Mouse (Mus musculus): ENCODE data around the gene Spink4.
A peak's percentile ranks its signal among the peaks of the same experiment; 100 is the strongest.
"Not testable (repeated sequence)": the region's sequence is repeated elsewhere in the genome, so short reads cannot be mapped to it uniquely, and the experiment has no call there.

Spink4 gene

DNA sequence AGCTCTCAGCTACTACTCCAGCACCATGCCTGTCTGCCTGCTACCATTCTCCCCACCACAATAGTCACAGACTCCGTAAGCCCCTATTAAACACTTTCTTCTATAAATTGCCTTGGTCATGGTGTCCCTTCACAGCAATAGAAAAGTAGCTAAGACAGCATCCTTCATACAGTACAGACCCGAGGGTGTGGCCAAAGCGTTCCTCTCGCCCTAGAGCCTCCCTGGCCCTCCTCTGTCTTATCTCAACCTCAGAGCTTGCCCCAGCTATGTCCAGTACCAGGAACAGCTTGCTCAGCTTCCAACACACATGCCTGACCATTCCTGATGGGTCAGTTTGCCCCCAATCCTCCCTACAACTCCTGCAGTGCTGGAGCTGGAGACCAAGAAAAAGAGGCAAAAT, 19.2 kb upstream of the Spink4 start:
- DNase-seq (ENCODE audit: low spot score in 2 of 2), result no peak

DNA sequence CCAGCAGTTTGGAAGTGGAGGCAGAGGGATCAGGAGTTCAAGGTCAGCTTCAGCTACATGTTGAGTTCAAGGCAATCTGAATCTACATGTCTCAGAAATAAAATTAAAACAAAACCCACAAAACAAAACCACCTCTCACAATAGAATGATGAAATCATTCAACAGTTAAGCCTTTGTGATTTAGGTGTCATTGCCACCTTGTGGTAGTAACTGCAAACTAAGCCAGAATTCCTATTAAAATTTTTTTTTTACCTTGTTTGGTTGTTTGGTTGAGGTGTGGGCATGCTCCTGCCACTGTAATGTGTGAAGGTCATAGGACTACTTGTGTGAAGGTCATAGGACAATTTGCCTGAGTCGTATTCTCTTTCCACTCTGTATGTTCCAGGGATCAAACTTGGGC, 13.6 kb upstream of the Spink4 start:
- DNase-seq (ENCODE audit: low spot score in 2 of 2), result no peak

DNA sequence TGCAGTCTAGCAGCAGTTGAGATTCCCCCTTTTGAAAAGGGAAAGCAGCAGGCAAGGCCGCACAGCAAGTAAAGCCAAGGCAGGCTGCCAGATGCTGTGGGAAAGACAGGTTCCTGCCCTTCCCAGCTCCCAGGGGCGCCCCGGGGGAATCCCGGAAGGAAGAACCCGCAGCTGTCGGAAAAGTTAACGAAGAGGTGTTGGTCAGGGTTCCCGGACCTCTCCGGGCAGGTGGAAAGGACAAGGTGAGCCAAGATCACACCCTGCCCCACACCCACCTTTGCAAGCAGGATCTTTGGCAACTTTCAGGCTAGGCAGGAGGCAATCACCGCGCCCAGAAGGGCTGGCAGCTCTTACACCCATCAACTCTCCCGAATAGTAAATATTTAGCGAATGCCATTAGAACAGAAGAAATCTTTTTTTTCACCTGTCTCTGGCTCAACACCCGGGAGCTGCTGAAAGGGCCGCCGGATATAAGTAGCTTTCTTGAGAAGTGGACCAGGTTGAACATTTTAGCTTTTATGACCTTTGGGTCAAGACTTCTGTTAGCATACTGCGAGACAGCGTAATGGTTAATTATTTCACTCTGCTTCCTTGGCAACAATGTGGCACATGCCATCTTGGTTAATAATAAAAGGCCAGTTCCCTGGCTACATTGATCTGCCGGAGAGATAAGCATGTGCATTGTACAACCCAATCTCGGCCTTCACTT, 11.4 kb upstream of the Spink4 start:
- no peak for DNase-seq (ENCODE audit: low spot score in 2 of 2)

DNA sequence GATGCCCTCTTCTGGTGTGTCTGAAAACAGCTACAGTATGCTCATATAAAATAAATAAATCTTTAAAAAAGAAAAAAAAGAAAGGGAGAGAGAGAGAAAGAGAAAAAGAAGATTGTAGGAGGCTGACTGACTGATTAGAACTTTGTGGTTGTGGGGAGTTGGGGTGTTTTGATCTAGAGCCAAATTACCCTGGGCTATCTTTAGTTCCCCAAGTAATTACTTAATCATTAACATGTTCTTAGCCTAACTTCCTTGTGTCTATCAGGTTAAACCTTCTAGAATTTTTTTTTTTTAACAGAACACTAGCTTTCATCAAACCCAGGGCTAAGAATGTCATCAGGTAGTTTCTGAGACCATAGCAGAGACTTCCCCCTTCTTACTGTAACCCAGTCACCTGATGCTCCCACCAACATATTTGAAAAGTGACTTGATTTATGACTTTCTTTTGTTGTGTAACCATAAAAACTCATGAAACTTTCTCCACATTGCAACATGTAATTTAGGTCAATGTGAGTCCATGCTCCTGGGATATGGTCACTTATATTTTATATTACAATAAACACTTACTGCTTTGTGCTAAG, 5.5 kb upstream of the Spink4 start:
- no peak for DNase-seq (ENCODE audit: low spot score in 2 of 2)

DNA sequence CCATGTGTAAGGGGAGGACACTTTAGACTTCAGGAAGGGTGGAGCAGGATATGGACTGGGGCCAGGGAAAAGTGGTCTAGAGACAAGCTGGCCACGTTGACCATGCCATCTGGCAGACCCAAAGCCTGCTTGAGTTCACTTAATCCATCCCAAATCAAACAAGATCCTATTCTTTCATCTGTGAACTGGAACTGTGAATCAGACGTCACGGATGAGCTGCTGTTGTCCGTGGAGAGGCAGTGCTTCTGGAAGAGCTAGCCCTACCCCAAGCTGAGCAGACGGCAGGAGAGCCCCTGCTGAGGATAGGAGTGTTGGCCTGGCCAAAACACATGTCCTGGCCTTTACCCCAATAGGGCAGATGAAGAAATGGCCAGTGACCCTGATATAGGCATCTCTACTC, 3.9 kb upstream of the Spink4 start:
- no peak for DNase-seq (ENCODE audit: low spot score in 2 of 2)

DNA sequence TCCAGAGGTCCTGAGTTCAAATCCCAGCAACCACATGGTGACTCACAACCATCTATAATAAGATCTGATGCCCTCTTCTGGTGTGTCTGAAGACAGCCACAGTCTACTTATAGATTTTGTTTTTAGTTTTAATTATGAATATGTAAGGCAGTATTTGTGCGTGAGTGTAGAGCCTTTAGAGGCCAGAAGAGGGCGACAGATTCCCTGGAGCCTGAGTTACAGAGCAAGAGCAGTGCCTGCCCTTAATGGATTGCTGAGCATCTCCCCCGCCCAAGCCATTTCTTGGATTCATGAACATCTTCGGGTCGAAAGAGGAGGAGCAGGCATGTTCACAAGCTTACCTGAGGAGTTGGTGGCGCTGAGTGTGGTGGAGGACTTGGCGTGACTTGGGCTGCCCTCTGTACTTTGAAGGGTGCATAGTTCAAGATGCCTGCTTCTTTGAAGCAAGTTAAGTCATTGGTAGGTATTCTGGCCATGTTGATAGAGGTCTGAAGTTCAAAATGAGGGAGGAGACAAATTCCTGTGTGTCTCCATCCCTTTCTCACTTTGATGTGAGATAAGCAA, 3.2 kb upstream of the Spink4 start:
- no peak for DNase-seq (ENCODE audit: low spot score in 2 of 2)

DNA sequence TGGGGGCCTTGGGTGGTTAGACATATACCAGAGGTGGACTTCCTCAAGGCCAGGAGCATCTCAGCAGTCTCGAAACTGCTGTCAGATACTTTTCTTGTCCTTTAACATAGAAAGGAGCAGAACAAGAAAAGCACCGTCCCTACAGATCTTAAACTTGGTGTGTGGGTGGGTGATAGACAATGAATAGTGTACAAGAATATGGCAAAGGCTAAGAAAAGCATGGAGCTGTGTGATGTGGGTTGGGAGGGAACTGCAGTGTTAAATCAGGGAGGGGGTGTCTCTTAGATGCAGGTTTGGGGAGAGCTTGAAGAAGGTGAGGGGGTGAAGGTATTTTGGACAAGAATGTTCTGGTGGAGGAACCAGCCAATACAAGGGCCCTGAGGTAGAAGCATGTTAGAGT, 724 bp downstream of the Spink4 start:
- DNase-seq (ENCODE audit: low spot score in 2 of 2), result peak; percentile 14 to 30

DNA sequence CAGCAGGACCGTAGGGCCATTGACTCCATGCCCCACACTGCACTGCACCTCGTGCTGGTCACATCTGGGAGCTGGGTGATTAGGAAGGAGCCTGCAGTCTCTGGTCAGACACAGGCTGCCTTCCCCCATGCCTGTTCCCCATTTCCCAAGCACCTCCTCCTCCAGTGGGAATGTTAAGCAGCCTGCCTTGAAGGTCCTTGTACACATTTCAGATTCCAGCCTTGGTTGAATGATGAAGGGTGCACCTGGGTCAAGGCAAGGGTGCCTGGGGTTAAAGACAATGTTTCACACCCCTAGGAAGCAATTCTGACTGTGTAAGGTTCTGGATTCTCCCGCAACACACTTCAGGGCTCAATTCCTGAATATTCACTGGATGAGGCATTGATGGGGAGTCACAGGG, 1.4 kb downstream of the Spink4 start:
- DNase-seq (ENCODE audit: low spot score in 2 of 2), result no peak

DNA sequence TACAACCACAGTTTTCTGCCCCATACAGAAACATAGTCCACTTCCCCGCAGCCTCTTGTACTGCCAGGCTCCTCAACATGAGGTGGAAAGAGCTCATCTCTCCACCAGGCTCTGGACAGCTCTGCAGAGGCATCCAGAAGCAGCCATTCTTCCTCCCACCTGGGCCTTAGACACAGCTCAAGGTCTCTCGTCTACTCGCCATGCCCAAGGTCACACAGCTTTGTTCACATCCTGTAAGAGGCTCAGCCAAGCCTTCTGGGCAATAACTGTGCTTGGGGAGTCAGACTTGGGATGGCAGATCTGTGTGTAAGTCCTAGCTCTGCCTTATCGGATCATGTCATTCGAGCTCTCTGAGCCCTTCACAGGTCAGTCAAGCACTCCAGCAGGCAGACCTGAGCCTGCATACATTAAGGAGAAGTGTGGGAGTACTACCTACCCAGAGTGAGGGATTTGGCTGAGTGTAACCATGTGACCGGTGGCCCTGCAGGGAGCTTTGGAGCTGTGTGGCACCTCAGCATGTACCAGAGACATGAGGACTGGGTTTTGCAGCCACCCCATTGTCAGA, 3.3 kb downstream of the Spink4 start:
- no peak for DNase-seq (ENCODE audit: low spot score in 2 of 2)

DNA sequence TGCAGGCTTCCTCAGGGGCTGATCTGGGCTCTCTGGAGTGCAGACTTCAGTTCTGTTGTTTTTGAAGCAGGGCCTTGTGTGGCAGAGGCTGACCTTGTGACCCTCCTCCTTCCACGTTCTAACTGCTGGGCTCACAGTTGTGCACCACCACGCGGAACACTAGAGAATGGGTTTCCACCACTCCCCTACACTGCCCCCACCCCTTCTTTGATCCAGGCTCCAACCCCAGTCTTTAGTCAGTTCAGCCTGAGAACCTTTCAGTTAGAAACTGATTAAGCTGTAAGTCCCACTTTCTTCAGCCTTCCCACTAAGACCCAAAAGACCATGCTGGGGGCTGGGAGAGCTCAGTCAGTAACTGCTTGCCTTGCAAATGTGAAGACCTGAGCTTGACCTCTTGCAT, 5.7 kb downstream of the Spink4 start:
- no peak for DNase-seq (ENCODE audit: low spot score in 2 of 2)

DNA sequence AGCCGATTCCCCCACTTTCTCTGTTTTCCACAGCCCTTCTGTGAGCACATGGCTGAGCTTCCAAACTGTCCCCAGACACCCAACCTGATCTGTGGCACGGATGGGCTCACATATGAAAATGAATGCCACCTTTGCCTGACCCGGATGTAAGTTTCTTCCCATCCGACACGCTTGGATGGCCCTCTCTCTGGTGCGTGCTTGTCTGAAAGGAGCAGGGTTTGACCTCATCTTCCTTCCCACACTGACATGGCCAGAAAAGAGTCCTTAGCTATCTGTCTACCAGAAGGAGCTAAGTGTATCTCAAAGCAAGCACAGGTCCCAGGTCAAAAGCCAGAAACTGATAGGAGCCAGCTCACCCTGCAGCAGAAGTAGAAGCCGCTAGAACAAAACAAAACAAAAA, 9.2 kb downstream of the Spink4 start:
- no peak for DNase-seq (ENCODE audit: low spot score in 2 of 2)

DNA sequence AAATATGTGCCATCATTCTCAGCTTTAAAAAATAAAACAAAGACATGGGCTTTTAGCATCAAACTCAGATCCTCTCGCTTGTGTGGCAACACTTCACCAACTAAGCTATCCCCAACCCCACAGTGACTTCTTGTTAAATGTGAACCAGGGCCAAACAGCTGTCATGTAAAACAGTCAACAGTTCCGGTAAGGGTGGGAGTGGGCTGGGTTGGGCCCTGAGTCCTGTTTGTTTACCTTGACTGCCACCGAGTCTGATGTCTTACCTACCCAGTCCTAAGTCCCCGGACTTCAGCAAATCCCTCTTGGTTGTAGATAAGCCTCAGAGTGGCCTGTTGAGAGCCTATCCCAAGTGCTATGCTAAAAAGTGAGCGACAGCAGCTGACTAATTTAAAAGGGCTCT, 13.8 kb downstream of the Spink4 start:
- no peak for DNase-seq (ENCODE audit: low spot score in 2 of 2)

DNA sequence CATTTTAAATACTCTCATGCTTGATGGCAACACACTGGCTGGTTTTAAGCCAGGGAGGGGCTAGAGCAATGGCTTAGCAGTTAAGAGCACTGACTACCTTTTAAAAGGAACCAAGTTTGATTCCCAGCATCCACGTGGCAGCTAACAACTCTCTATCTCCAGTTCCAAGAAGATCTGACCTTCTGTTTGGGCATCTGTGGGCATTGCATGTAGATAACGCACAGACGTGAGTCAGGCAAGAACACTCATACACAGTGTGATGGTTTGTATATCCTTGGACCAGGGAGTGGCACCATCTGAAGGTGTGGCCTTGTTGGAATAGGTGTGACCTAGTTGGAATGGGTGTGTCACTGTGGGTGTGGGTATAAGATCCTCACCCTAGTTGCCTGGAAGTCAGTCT, 14.5 kb downstream of the Spink4 start:
- DNase-seq (ENCODE audit: low spot score in 2 of 2), result not testable (repeated sequence)

DNA sequence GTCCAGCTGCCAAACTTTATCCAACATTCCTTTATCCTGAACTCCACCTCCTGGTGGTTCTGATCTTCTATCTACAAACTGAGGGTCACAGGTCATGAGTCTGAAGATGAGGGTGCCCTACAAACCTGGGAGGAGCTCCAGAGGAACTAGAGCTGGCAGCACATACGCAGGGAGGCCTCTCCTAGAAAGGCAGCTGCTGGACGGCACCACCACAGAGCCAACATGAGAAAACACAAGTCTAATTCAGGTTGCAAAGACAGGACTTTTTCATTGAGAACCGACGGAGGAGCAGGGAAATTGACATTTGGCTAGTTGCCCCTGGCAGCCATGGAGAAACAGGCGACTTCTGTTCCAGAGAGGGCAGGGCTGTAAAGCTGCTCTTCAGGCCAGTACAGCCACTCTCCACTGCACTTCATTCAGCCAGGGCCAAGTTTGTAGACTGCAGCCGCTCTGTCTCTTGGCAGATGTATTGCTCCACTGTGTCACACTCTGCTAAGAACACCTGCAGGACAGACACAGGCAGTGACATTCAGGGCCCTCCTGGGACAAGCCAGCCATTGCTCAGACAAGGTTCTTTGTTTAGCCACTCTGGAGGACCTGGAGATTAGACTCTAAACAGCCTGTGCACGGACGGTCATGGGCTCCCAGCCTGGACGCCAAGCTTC, 16.5 kb downstream of the Spink4 start:
- DNase-seq (ENCODE audit: low spot score in 2 of 2), result peak in 1 of 2 experiments; percentile 51

DNA sequence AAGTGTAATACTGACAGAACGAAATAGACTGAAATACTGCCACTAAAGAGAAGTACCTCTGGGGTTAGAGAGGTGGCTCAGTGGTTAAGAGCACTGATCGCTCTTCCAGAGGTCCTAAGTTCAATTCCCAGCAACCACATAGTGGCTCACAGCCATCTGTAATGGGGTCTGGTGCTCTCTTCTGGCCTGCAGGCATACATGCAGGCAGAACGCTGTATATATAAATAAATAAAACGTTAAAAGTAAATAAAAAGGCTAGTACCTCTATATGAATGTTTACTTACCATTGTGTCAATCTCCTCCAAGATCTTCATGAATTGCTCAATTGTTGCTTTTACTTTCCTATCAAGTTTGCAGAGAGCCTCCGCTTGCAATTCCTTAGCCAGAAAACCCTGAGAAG, 18.9 kb downstream of the Spink4 start:
- no peak for DNase-seq (ENCODE audit: low spot score in 2 of 2)

DNA sequence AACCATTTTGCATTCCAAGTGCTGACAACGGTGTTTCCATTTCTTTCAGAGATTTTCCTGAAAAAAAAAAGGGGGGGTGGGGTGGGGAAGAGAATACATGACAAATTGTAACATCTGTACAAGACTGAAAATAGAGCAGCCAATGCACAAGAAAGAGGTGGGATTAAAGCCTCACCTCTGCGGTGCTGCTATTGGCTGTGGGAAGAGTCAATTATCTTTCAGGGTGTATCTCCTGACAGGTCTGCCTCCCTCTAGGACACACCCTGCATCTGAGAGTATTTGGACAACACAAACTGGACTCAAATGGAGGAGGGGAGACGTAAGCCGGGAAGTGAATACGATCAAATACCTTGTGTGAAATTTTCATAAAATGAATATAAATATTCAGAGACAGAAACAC, 23.8 kb downstream of the Spink4 start:
- DNase-seq (ENCODE audit: low spot score in 2 of 2), result no peak

DNA sequence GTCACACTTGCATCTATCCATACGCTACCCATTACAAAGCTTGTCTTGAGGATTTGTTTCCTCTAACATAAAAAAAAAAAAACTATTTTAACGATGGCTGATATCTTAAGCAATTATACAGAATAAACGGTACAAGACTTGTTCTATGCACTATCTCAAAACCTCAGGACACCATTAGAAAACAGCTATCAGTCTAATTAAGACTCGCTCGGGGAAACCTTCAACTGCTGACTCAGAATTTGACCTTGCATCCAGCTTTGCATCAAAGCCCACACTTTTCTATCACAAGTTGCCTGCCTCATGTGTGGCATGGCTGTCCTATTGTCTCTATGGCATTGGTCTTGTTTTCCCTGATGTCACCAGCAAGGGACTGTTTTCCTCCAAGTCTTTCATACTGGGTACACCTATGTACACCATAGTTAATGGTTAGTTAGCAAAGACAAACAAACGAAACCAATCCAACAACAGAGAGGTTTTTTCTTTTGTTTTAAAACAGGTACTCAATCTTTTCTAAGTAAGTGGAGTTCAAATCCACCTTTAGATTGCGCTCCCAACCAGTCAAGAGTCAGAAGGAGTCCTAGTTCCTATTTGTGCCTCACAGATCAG, 26.8 kb downstream of the Spink4 start:
- DNase-seq (ENCODE audit: low spot score in 2 of 2), result no peak

DNA sequence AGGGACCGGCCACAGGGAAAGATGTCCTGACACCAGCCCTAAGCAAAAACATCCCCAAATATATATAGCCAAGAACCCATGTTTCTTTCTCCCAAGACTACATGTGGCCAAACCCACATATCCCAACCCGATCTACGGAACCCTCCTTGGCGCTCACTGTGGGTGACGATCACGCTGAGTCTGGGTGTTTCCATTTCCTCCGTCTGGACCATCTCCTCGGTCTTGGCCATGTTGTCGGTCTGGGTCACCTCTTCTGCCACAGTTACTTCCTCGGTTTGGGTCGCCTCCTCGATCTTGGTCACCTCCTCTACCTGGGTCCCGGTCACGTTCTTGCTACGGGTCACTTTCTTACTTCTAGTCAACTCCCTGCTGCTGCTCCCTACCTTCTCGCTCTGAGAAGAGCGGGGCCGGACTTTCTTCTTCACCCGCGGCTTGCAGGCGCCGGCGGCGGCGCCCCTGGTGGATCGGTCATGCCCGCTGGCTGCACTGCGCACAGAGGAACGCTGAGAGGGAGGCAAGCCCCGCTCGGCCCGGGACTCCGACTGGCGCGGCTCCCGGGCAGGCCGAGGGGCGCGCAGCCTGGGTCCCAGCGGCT, 27.8 kb downstream of the Spink4 start:
- DNase-seq (ENCODE audit: low spot score in 2 of 2), result no peak

DNA sequence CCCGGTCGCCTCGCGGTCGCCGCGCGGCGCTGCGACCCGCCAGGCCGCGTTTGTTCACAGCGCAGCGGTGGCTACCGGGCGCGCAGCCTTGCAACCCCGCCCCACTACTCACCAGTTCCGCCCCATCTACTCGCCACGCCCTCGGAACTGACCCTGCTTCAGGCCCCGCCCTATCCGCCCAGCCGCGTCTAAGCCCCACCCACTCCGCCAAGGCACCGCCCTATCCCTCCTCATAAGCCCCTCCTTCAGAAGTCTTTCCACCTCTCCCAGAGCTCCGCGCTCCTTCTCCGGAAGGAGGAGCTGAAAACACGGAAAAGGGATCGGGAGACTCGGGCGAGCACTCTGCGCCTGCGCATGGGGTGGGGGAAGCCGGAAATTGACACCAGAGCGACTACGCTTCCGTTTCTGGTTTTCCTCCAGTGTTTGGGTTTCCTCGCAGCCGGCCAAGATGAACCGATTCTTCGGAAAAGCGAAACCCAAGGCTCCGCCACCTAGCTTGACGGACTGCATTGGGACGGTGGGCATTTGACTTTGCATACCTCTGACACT, 28.4 kb downstream of the Spink4 start, which contains the start of the genes Bag1 and Chmp5:
Gene Bag1, minus strand, starts transcription at position 135 of the 549 bp plus-strand sequence.
Gene Chmp5, plus strand, starts transcription at position 248 of the 549 bp plus-strand sequence.
- peak; percentile 96 to 97 for DNase-seq (ENCODE audit: low spot score in 2 of 2)

DNA sequence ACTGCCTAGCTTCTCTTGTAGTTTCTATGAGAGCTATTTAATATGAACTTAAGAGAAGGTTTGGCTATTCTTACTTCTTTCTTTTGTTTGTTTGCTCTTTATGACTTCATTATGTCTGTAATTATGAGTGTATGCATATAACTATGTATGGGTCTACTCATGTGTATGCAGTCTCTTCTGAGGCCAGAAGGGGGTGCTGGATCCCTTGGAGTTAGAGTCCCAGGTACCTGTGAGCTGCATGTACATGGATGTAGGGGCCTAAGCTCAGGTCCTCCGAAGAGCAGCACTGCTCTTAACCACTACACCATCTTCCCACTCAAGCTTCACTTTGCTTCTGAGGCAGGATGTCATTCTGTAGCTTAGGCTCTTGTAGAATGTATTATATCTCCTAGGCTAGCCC, 33.7 kb downstream of the Spink4 start:
- no peak for DNase-seq (ENCODE audit: low spot score in 2 of 2)

DNA sequence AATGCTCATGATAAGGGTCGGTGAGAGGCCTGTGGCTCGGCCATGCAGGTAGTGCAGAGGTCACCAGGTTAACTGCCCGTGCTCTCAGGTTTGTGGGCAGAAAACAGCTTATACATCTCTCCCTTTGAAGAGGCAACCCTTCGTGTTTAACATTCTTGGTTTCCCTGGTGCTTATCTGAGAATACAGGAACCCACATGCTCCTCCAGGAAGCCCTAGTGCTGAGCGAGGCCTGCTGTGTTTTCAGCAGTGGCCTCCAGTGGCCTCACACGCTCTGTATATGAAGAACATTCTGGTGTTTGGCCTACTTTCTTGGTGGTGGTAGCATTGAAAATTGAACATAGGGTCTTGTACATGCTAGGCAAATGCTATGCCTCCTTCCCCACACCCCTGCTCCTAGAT, 36.1 kb downstream of the Spink4 start:
- DNase-seq (ENCODE audit: low spot score in 2 of 2), result no peak
